Mouse (Mus musculus): ENCODE data around the gene Peli2.

DNA sequence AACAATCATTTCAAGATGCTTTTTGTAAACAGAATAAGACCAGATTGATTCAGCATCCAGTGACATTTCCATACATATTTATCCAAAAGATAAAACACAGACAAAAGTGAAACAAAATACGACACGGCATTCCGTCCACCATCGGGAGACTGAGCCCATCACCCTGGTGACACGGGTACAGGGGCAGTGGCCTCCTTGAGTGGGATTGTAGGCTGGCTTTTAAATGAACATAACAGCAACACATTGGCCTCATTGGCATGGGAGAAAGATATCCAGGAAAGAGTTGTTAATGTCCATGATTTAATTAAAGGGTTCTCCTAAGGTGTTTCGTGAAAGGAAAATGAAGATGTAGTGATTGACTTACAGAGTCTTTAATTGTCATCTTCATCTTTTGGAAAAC is 5.3 kb downstream of the Peli2 start:
- TF ChIP-seq CTCF (IDR thresholded peaks at IDR 0.05; ENCODE audit: control insufficient read depth, insufficient read depth, low read length) = no peak
- TF ChIP-seq POLR2A (IDR thresholded peaks at IDR 0.05; ENCODE audit: borderline replicate concordance, control insufficient read depth, low read depth, low read length) = no peak

Data from bone marrow, adult 2 months (tissue).